ENCODE assay signal across 22 mouse cellular contexts in the genomic region with DNA sequence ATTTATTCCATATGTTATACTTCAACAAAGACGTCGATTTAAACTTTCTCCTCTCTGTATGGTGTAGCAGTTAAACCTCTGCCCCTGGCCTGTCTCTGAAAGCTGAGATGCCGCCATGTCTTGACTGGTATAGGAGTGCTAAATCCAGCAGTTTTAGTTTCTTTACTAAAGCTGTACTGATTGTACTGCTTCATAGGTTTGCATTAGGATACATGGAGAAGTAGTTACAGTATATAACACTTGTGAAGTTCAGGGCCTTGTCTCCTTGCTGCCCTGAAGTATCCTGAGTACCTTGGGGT. TPM values are rescaled to one million over a fixed set of nuclear protein-coding genes. Genes with fewer than 3 reads are reported as not detected.
DNase-seq lines count a peak whose midpoint lies in the region; ATAC-seq and TF ChIP-seq lines count a peak whose summit lies in the region.
"Had no signal": no experiment of that assay in that cellular context is flagged by ENCODE, and none has a peak within 500 bp of the region (broad histone marks: within the 10 kb centered on the region; RNA-seq: fewer than 3 reads in every experiment).

No protein-coding gene starts in this region.

- no peak for ATAC-seq in forebrain, embryonic 14.5 days
- ATAC-seq in midbrain, postnatal 0 days (ENCODE audit: low FRiP score) = no peak
- peak; percentile 67; the same call in 1 of the 2 replicates for ATAC-seq in midbrain, embryonic 13.5 days
- ATAC-seq in intestine, embryonic 15.5 days = no peak
- ATAC-seq: CD4-positive, CD25-positive, alpha-beta regulatory T cell, adult 4 months; liver, embryonic 12.5 days had no signal

- no peak overlapping the region for H3K4me2 ChIP-seq in forebrain, embryonic 14.5 days (ENCODE audit: low read length)
- no peak overlapping the region for H3K4me2 ChIP-seq in midbrain, postnatal 0 days (ENCODE audit: low read depth, low read length, poor library complexity, severe bottlenecking)
- no peak overlapping the region for H3K4me2 ChIP-seq in midbrain, embryonic 13.5 days (replicated peaks)
- no peak overlapping the region for H3K4me2 ChIP-seq in intestine, embryonic 15.5 days (replicated peaks)
- H3K4me2 ChIP-seq: heart, embryonic 12.5 days; limb, embryonic 12.5 days; liver, embryonic 12.5 days; lung, embryonic 14.5 days had no signal

- peak overlapping the region; percentile 73; the same call in 1 of the 2 replicates for H3K27ac ChIP-seq in forebrain, embryonic 10.5 days
- H3K27ac ChIP-seq in forebrain, embryonic 14.5 days (ENCODE audit: low read depth, low read length) = no peak overlapping the region; the same call in 1 of the 2 replicates
- peak overlapping the region; percentile 84 for H3K27ac ChIP-seq in midbrain, embryonic 10.5 days (replicated peaks)
- no peak overlapping the region for H3K27ac ChIP-seq in midbrain, postnatal 0 days (ENCODE audit: low read depth, low read length)
- H3K27ac ChIP-seq in midbrain, embryonic 13.5 days = peak overlapping the region; percentile 83
- no peak overlapping the region for H3K27ac ChIP-seq in intestine, embryonic 15.5 days
- H3K27ac ChIP-seq: gastrocnemius, adult 2 months; limb, embryonic 12.5 days; liver, embryonic 12.5 days had no signal

- no peaks in the 10 kb centered on the region for H3K36me3 ChIP-seq in forebrain, embryonic 10.5 days (replicated peaks)
- H3K36me3 ChIP-seq in forebrain, embryonic 14.5 days (ENCODE audit: control insufficient read depth, insufficient read depth, low read length) = no peaks in the 10 kb centered on the region
- H3K36me3 ChIP-seq in midbrain, embryonic 10.5 days = no peaks in the 10 kb centered on the region
- no peaks in the 10 kb centered on the region for H3K36me3 ChIP-seq in midbrain, postnatal 0 days (ENCODE audit: insufficient read depth, low read length)
- no peaks in the 10 kb centered on the region for H3K36me3 ChIP-seq in midbrain, embryonic 13.5 days
- no peaks in the 10 kb centered on the region for H3K36me3 ChIP-seq in intestine, embryonic 15.5 days
- H3K36me3 ChIP-seq: heart, embryonic 12.5 days; limb, embryonic 12.5 days; liver, embryonic 12.5 days had no signal

- no peak overlapping the region for H3K9ac ChIP-seq in forebrain, embryonic 14.5 days (ENCODE audit: low read length)
- H3K9ac ChIP-seq in midbrain, postnatal 0 days (replicated peaks; ENCODE audit: low read length, poor library complexity, severe bottlenecking) = no peak overlapping the region
- H3K9ac ChIP-seq in midbrain, embryonic 13.5 days (replicated peaks) = no peak overlapping the region
- H3K9ac ChIP-seq in intestine, embryonic 15.5 days = no peak overlapping the region
- H3K9ac ChIP-seq: heart, embryonic 12.5 days; limb, embryonic 12.5 days; liver, embryonic 12.5 days; lung, embryonic 14.5 days had no signal

- H3K4me3 ChIP-seq in forebrain, embryonic 10.5 days = no peak overlapping the region
- no peak overlapping the region for H3K4me3 ChIP-seq in forebrain, embryonic 14.5 days (ENCODE audit: low read depth, low read length)
- H3K4me3 ChIP-seq in midbrain, embryonic 10.5 days = no peak overlapping the region
- no peak overlapping the region for H3K4me3 ChIP-seq in midbrain, postnatal 0 days (ENCODE audit: low read depth, low read length)
- H3K4me3 ChIP-seq in midbrain, embryonic 13.5 days (replicated peaks) = no peak overlapping the region
- no peak overlapping the region for H3K4me3 ChIP-seq in intestine, embryonic 15.5 days (replicated peaks)
- H3K4me3 ChIP-seq: gastrocnemius, adult 2 months; heart, embryonic 12.5 days; limb, embryonic 12.5 days; liver, embryonic 12.5 days had no signal

- H3K27me3 ChIP-seq in forebrain, embryonic 10.5 days (ENCODE audit: poor library complexity, severe bottlenecking) = no peaks in the 10 kb centered on the region
- H3K27me3 ChIP-seq in forebrain, embryonic 14.5 days (replicated peaks; ENCODE audit: control insufficient read depth, insufficient read depth, low read length) = no peaks in the 10 kb centered on the region
- no peaks in the 10 kb centered on the region for H3K27me3 ChIP-seq in midbrain, embryonic 10.5 days (ENCODE audit: low read depth, poor library complexity, severe bottlenecking)
- H3K27me3 ChIP-seq in midbrain, postnatal 0 days (ENCODE audit: insufficient read depth, low read length) = no peaks in the 10 kb centered on the region
- no peaks in the 10 kb centered on the region for H3K27me3 ChIP-seq in midbrain, embryonic 13.5 days
- no peaks in the 10 kb centered on the region for H3K27me3 ChIP-seq in intestine, embryonic 15.5 days (replicated peaks)
- H3K27me3 ChIP-seq: heart, embryonic 12.5 days; limb, embryonic 12.5 days; liver, embryonic 12.5 days had no signal

- peaks cover 43% of the 10 kb centered on the region for H3K4me1 ChIP-seq in forebrain, embryonic 10.5 days
- peaks cover 12% of the 10 kb centered on the region for H3K4me1 ChIP-seq in forebrain, embryonic 14.5 days (ENCODE audit: control insufficient read depth, insufficient read depth, low read length)
- H3K4me1 ChIP-seq in midbrain, embryonic 10.5 days = peaks cover 55% of the 10 kb centered on the region
- no peaks in the 10 kb centered on the region for H3K4me1 ChIP-seq in midbrain, postnatal 0 days (ENCODE audit: insufficient read depth, low read length)
- H3K4me1 ChIP-seq in midbrain, embryonic 13.5 days (replicated peaks) = peaks cover 33% of the 10 kb centered on the region
- no peaks in the 10 kb centered on the region for H3K4me1 ChIP-seq in intestine, embryonic 15.5 days (replicated peaks)
- H3K4me1 ChIP-seq: heart, embryonic 12.5 days; limb, embryonic 12.5 days; liver, embryonic 12.5 days had no signal

- DNase-seq in forebrain, embryonic 10.5 days (ENCODE audit: extremely low spot score, low spot score) = no peak
- DNase-seq in forebrain, embryonic 14.5 days (ENCODE audit: low spot score) = no peak
- no peak for DNase-seq in midbrain, embryonic 10.5 days (ENCODE audit: low spot score)
- no peak for DNase-seq in midbrain, postnatal 0 days (ENCODE audit: low spot score)
- DNase-seq in heart, adult 9 months (ENCODE audit: low spot score in 2 of 2) = no peak
- DNase-seq: adrenal gland, postnatal 25 days; cerebellum, adult 11 months; cerebellum, postnatal 14 days; gastrocnemius, adult 2 months; heart, postnatal 14 days; kidney, adult 8-10 months; kidney, postnatal 36 days; layer of hippocampus, adult 9-11 months; lung, embryonic 14.5 days; lung, postnatal 36 days; thymus, postnatal 14 days had no signal

- no peaks in the 10 kb centered on the region for H3K9me3 ChIP-seq in forebrain, embryonic 10.5 days
- H3K9me3 ChIP-seq in forebrain, embryonic 14.5 days (replicated peaks; ENCODE audit: control insufficient read depth, low read length) = no peaks in the 10 kb centered on the region
- H3K9me3 ChIP-seq in midbrain, embryonic 10.5 days (replicated peaks) = no peaks in the 10 kb centered on the region
- H3K9me3 ChIP-seq in midbrain, postnatal 0 days (ENCODE audit: low read length) = no peaks in the 10 kb centered on the region
- H3K9me3 ChIP-seq in midbrain, embryonic 13.5 days = no peaks in the 10 kb centered on the region
- H3K9me3 ChIP-seq in intestine, embryonic 15.5 days = no peaks in the 10 kb centered on the region
- H3K9me3 ChIP-seq: heart, embryonic 12.5 days; limb, embryonic 12.5 days; liver, embryonic 12.5 days had no signal

- no peak for TF ChIP-seq CTCF in midbrain, postnatal 0 days (IDR thresholded peaks at IDR 0.05)

- 66% methylated on average over 3 of the region's 3 CpGs for WGBS in forebrain, embryonic 10.5 days
- WGBS in forebrain, embryonic 14.5 days = 62% methylated on average over 3 of the region's 3 CpGs
- 48% methylated on average over 3 of the region's 3 CpGs for WGBS in midbrain, embryonic 10.5 days
- WGBS in midbrain, postnatal 0 days = 44% methylated on average over 3 of the region's 3 CpGs
- WGBS in midbrain, embryonic 13.5 days = 27% methylated on average over 3 of the region's 3 CpGs
- 84% methylated on average over 3 of the region's 3 CpGs for WGBS in intestine, embryonic 15.5 days

RNA-seq across cellular contexts. Expression of a gene that starts 16.7 kb away (rescaled TPM):
- 44.1 and 50.0 TPM in 2 replicates for polyA plus RNA-seq in forebrain, embryonic 10.5 days (2016; fragmentation: Nextera tagmentation; extraction: Ambion mirVana)
- polyA plus RNA-seq in forebrain, embryonic 14.5 days (2014; fragmentation: Nextera tagmentation; extraction: Ambion mirVana) = 131 and 140 TPM in 2 replicates
- polyA plus RNA-seq in midbrain, embryonic 10.5 days (2016; fragmentation: Nextera tagmentation; extraction: Ambion mirVana) = 70.4 and 90.6 TPM in 2 replicates
- 162 and 193 TPM in 2 replicates for total RNA-seq in midbrain, postnatal 0 days (2014; rRNA removed)
- 131 TPM in 2 replicates for polyA plus RNA-seq in midbrain, postnatal 0 days (2015; fragmentation: Nextera tagmentation; extraction: Ambion mirVana)
- 145 and 152 TPM in 2 replicates for polyA plus RNA-seq in midbrain, embryonic 13.5 days (2015; fragmentation: Nextera tagmentation; extraction: Ambion mirVana)
- 32.7 and 33.0 TPM in 2 replicates for polyA plus RNA-seq in intestine, embryonic 15.5 days (2015; fragmentation: Nextera tagmentation; extraction: Ambion mirVana)

Comparison
In these comparisons a context has a peak if more than half of its experiments do, and no peak if none do; other contexts are left out.
1. H3K27ac ChIP-seq: peak in forebrain, embryonic 10.5 days (single experiment), midbrain, embryonic 10.5 days (single experiment) and midbrain, embryonic 13.5 days (single experiment); none in forebrain, embryonic 14.5 days (single experiment), midbrain, postnatal 0 days (single experiment) and intestine, embryonic 15.5 days (single experiment).